Mouse (Mus musculus) B cell, adult 2 months (primary cell): ENCODE data around the gene Gm10837.

Experiments used
- DNase-seq, 2 experiments: peaks; one replicate each; pipeline ENCODE4 v3.0.0; 2022

Gm10837 gene

DNA sequence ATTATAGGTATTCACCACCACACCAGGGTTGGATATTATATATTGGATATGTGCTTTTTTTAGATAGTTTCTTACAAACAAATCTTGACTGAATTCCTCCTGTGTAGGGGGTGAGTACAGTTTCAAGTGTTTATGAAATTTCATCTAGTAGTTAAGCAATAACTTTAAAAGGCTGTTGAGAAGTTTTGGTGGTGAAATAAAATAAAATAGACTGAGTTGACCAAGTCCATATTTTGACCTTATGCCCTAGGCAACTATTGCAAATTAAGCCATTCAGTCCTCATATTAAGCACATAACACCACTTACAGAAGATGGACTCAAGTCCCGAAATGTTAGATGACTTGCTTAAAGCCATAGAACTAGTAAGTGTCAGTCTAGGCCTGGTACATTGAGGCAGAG lies 45.6 kb downstream of the Gm10837 start:
- no peak for DNase-seq
